Mouse (Mus musculus): ENCODE data around the gene Adgrg5.

DNA sequence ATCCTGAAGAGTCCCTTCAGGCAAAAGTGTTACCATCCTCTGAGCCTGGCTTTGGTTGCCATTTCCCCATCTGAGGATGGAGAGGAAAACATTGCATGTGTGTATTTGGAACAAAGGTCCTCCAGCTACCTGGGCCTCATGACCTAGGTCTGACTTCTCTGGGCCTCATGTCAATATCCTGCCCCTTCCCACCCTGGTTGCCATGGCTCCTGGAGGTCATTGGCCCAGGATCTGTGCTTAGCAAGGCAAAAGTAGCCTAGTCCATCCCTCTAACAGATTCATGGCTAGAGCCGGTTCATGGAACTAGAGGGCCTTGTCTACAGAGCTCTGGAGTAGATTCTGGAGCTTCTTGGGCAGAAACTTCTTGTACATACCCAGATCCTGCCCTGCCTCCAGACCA, 38.7 kb downstream of the Adgrg5 start:
- no peak for TF ChIP-seq CTCF (IDR thresholded peaks at IDR 0.05; ENCODE audit: borderline replicate concordance, insufficient read depth, low read depth, low read length)
- no peak for TF ChIP-seq POLR2A (IDR thresholded peaks at IDR 0.05; ENCODE audit: borderline replicate concordance, insufficient read depth, low read length)
